Mouse (Mus musculus): ENCODE results near the gene Rcor3.

GRCm38 (mm10) chr1:192058911-192059310 lies 79.0 kb downstream of the Rcor3 start:
- TF ChIP-seq POLR2A (IDR thresholded peaks at IDR 0.05; ENCODE audit: borderline replicate concordance, insufficient read depth, low read length) (no peak), CTCF (IDR thresholded peaks at IDR 0.05; ENCODE audit: borderline replicate concordance, insufficient read depth, low read depth, low read length) (no peak)
